ENCODE assay signal across 31 mouse cellular contexts in genomic region chr9:54299792-54300191, GRCm38 (mm10). TPM values are rescaled to one million over a fixed set of nuclear protein-coding genes. Genes with fewer than 3 reads are reported as not detected.
DNase-seq lines count a peak whose midpoint lies in the region; ATAC-seq and TF ChIP-seq lines count a peak whose summit lies in the region.
"Had no signal": no experiment of that assay in that cellular context is flagged by ENCODE, and none has a peak within 500 bp of the region (broad histone marks: within the 10 kb centered on the region; RNA-seq: fewer than 3 reads in every experiment).

No protein-coding gene starts in this region.

- no peak for TF ChIP-seq EP300 in CH12.LX (IDR thresholded peaks at IDR 0.05; ENCODE audit: low read length)

- ATAC-seq in kidney, embryonic 14.5 days (ENCODE audit: low FRiP score, low TSS enrichment) = peak; percentile 49; the same call in 1 of the 2 replicates
- ATAC-seq: hindbrain, postnatal 0 days; intestine, embryonic 16.5 days; midbrain, embryonic 15.5 days had no signal

- intact Hi-C loops in heart, postnatal 10 days (cut with DNase I) = no loop called here

- no peak overlapping the region for H3K27ac ChIP-seq in kidney, embryonic 14.5 days (ENCODE audit: low read depth, low read length)
- no peak overlapping the region for H3K27ac ChIP-seq in CH12.LX (ENCODE audit: insufficient read depth, low read depth)
- H3K27ac ChIP-seq: embryonic facial prominence, embryonic 10.5 days; embryonic facial prominence, embryonic 15.5 days; forebrain, embryonic 12.5 days; heart, embryonic 15.5 days; hindbrain, embryonic 12.5 days; hindbrain, postnatal 0 days; liver, embryonic 13.5 days; midbrain, embryonic 10.5 days; midbrain, embryonic 15.5 days had no signal

- no peak for TF ChIP-seq POLR2A in CH12.LX (IDR thresholded peaks at IDR 0.05; ENCODE audit: low read depth, low read length)

- H3K4me3 ChIP-seq in kidney, embryonic 14.5 days (ENCODE audit: low read length) = no peak overlapping the region
- no peak overlapping the region for H3K4me3 ChIP-seq in CH12.LX (replicated peaks in 1 of 3; ENCODE audit: low read depth in 2 of 3, low read length in 2 of 3, poor library complexity in 1 of 3)
- H3K4me3 ChIP-seq: embryonic facial prominence, embryonic 10.5 days; embryonic facial prominence, embryonic 15.5 days; forebrain, embryonic 12.5 days; heart, embryonic 15.5 days; hindbrain, embryonic 12.5 days; liver, embryonic 13.5 days; midbrain, embryonic 10.5 days; midbrain, embryonic 15.5 days had no signal

- TF ChIP-seq RAD21 in CH12.LX (IDR thresholded peaks at IDR 0.05; ENCODE audit: low read depth, low read length) = no peak

- dilution Hi-C loops in CH12.LX (cut with MboI; ENCODE audit: extremely low pct_ligation_motif_present, extremely low pct_unique_long_range_greater_than_20kb, low sequenced_read_pairs) = no loop called here

- in situ Hi-C loops in CH12.LX (cut with MboI; ENCODE audit: low pct_ligation_motif_present, low pct_unique_long_range_greater_than_20kb, low sequenced_read_pairs) = no loop called here

- DNase-seq in adrenal gland, postnatal 14 days = peak; percentile 25
- DNase-seq in adrenal gland, postnatal 4 days (ENCODE audit: low spot score in 2 of 2) = no peak
- DNase-seq in kidney, adult 11 months = no peak
- DNase-seq in CH12.LX (ENCODE audit: extremely low read depth) (no peak), ZHBTc4 (ENCODE audit: low read depth, low spot score) (peak; percentile 35)
- DNase-seq in thymus, postnatal 10 days (ENCODE audit: low spot score in 2 of 2) = no peak
- no peak for DNase-seq in heart, postnatal 10 days
- DNase-seq: cerebellum, adult 8-10 months; cerebellum, postnatal 25 days; gastrocnemius, postnatal 10 days; heart, postnatal 36 days; liver, embryonic 13.5 days; lung, embryonic 14.5 days; right cerebral cortex, adult 18-20 months; spleen, adult 18-20 months; thymus, postnatal 36 days had no signal

- no peaks in the 10 kb centered on the region for H3K79me2 ChIP-seq in CH12.LX (replicated peaks; ENCODE audit: control insufficient read depth, extremely low read depth, insufficient read depth, poor library complexity, severe bottlenecking)

- no peak for TF ChIP-seq CTCF in CH12.LX (conservative IDR thresholded peaks at IDR 0.05 in 1 of 2, IDR thresholded peaks at IDR 0.05 in 1 of 2; ENCODE audit: low read depth in 2 of 2, low read length in 2 of 2)

- no peaks in the 10 kb centered on the region for H3K36me3 ChIP-seq in kidney, embryonic 14.5 days (ENCODE audit: control insufficient read depth, insufficient read depth, low read length)
- H3K36me3 ChIP-seq in CH12.LX (replicated peaks in 1 of 2; ENCODE audit: control insufficient read depth in 1 of 2, insufficient read depth in 1 of 2, low read length in 1 of 2) = no peaks in the 10 kb centered on the region
- H3K36me3 ChIP-seq: embryonic facial prominence, embryonic 10.5 days; embryonic facial prominence, embryonic 15.5 days; forebrain, embryonic 12.5 days; heart, embryonic 15.5 days; hindbrain, embryonic 12.5 days; liver, embryonic 13.5 days; midbrain, embryonic 10.5 days; midbrain, embryonic 15.5 days had no signal

- no peaks in the 10 kb centered on the region for H3K9me3 ChIP-seq in kidney, embryonic 14.5 days (ENCODE audit: control insufficient read depth, low read length)
- H3K9me3 ChIP-seq in CH12.LX (replicated peaks; ENCODE audit: low read length) = no peaks in the 10 kb centered on the region
- H3K9me3 ChIP-seq: embryonic facial prominence, embryonic 10.5 days; embryonic facial prominence, embryonic 15.5 days; forebrain, embryonic 12.5 days; heart, embryonic 15.5 days; hindbrain, embryonic 12.5 days; liver, embryonic 13.5 days; midbrain, embryonic 10.5 days; midbrain, embryonic 15.5 days had no signal

- no peaks in the 10 kb centered on the region for H3K27me3 ChIP-seq in kidney, embryonic 14.5 days (ENCODE audit: control insufficient read depth, insufficient read depth, low read length)
- peaks cover 19% of the 10 kb centered on the region for H3K27me3 ChIP-seq in CH12.LX (replicated peaks)
- H3K27me3 ChIP-seq: embryonic facial prominence, embryonic 15.5 days; forebrain, embryonic 12.5 days; heart, embryonic 15.5 days; hindbrain, embryonic 12.5 days; liver, embryonic 13.5 days; midbrain, embryonic 15.5 days had no signal

- no peak overlapping the region for H3K4me2 ChIP-seq in kidney, embryonic 14.5 days (replicated peaks; ENCODE audit: low read depth, low read length)
- H3K4me2 ChIP-seq in CH12.LX (ENCODE audit: insufficient read depth, low read depth, poor library complexity, severe bottlenecking) = no peak overlapping the region
- H3K4me2 ChIP-seq: embryonic facial prominence, embryonic 15.5 days; forebrain, embryonic 12.5 days; heart, embryonic 15.5 days; hindbrain, embryonic 12.5 days; liver, embryonic 13.5 days; lung, embryonic 14.5 days; midbrain, embryonic 15.5 days had no signal

- no peaks in the 10 kb centered on the region for H3K4me1 ChIP-seq in kidney, embryonic 14.5 days (ENCODE audit: control insufficient read depth, insufficient read depth, low read length)
- no peaks in the 10 kb centered on the region for H3K4me1 ChIP-seq in CH12.LX (ENCODE audit: control insufficient read depth in 1 of 2, insufficient read depth in 2 of 2)
- H3K4me1 ChIP-seq: embryonic facial prominence, embryonic 10.5 days; embryonic facial prominence, embryonic 15.5 days; forebrain, embryonic 12.5 days; heart, embryonic 15.5 days; hindbrain, embryonic 12.5 days; liver, embryonic 13.5 days; midbrain, embryonic 10.5 days; midbrain, embryonic 15.5 days had no signal

- no peak overlapping the region for H3K9ac ChIP-seq in kidney, embryonic 14.5 days (ENCODE audit: low read depth, low read length)
- H3K9ac ChIP-seq in CH12.LX (ENCODE audit: insufficient read depth, low read depth) = no peak overlapping the region
- H3K9ac ChIP-seq: embryonic facial prominence, embryonic 15.5 days; forebrain, embryonic 12.5 days; heart, embryonic 15.5 days; hindbrain, embryonic 12.5 days; liver, embryonic 13.5 days; lung, embryonic 14.5 days; midbrain, embryonic 15.5 days had no signal

TF ChIP-seq in CH12.LX, 34 proteins besides CTCF, POLR2A, EP300 and RAD21:
- TF ChIP-seq MAFK (IDR thresholded peaks at IDR 0.05; ENCODE audit: insufficient replicate concordance, low read length) (0 out of 2 replicates have a peak, but pooled peaks have one; percentile 10), TBP (conservative IDR thresholded peaks at IDR 0.05; ENCODE audit: low read depth, low read length) (no peak)

RNA-seq across cellular contexts. Expression of gene Gldn, which starts 13.5 kb away (rescaled TPM):
- total RNA-seq in adrenal gland, postnatal 14 days (2021) = 5.3 and 5.4 TPM in 2 replicates
- total RNA-seq in adrenal gland, postnatal 4 days (2021) = 1 to 10 TPM; 1.9 to 2.2 TPM
- 3.4 and 6.0 TPM in 2 replicates for polyA plus RNA-seq in kidney, embryonic 14.5 days (2014; fragmentation: Nextera tagmentation; extraction: Ambion mirVana)
- total RNA-seq in CH12.LX (2012; rRNA removed) = not detected in 2 replicates
- not detected in 2 replicates for total RNA-seq in CH12.LX (2014; rRNA removed)
- not detected in 2 replicates for polyA plus RNA-seq in CH12.LX (2012; ENCODE audit: insufficient read length, low read depth)
- total RNA-seq in heart, postnatal 10 days (2021) = under 1 TPM; 0.10 to 0.24 TPM
- total RNA-seq: megakaryocyte progenitor cell, adult 5-6 weeks had no signal
- polyA plus RNA-seq: heart, embryonic 15.5 days; intestine, embryonic 16.5 days; liver, embryonic 13.5 days; lung, embryonic 14.5 days; stomach, embryonic 16.5 days had no signal

RNA-seq across cellular contexts. Expression of gene Cyp19a1, which starts 31.9 kb away (rescaled TPM):
- total RNA-seq in adrenal gland, postnatal 14 days (2021) = not detected in 2 replicates
- total RNA-seq in adrenal gland, postnatal 4 days (2021) = not detected
- not detected in 2 replicates for polyA plus RNA-seq in kidney, embryonic 14.5 days (2014; fragmentation: Nextera tagmentation; extraction: Ambion mirVana)
- total RNA-seq in CH12.LX (2012; rRNA removed) (not detected in 2 replicates), CH12.LX (2014; rRNA removed) (not detected in 2 replicates)
- polyA plus RNA-seq in CH12.LX (2012; ENCODE audit: insufficient read length, low read depth) = not detected in 2 replicates
- total RNA-seq in heart, postnatal 10 days (2021) = not detected
- total RNA-seq: gastrocnemius, postnatal 10 days; heart, postnatal 36 days; hindbrain, postnatal 0 days; megakaryocyte progenitor cell, adult 5-6 weeks had no signal
- polyA plus RNA-seq: embryonic facial prominence, embryonic 10.5 days; embryonic facial prominence, embryonic 15.5 days; forebrain, embryonic 12.5 days; gonadal fat pad, adult 2 months; heart, embryonic 15.5 days; hindbrain, embryonic 12.5 days; hindbrain, postnatal 0 days; intestine, embryonic 16.5 days; limb, embryonic 11.5 days; liver, embryonic 13.5 days; lung, embryonic 14.5 days; midbrain, embryonic 15.5 days; neural tube, embryonic 11.5 days; stomach, embryonic 16.5 days had no signal

Comparison
In these comparisons a context has a peak if more than half of its experiments do, and no peak if none do; other contexts are left out.
1. DNase-seq: peak in adrenal gland, postnatal 14 days (single experiment) and ZHBTc4 (single experiment); none in adrenal gland, postnatal 4 days (0 of 2), kidney, adult 11 months (single experiment), CH12.LX (single experiment), thymus, postnatal 10 days (0 of 2) and heart, postnatal 10 days (0 of 2).